Comparison of ENCODE assay signal across 15 mouse cellular contexts in genomic region chr16:59409341-59409748, GRCm38 (mm10). TPM values are rescaled to one million over a fixed set of nuclear protein-coding genes. Genes with fewer than 3 reads are reported as not detected.
DNase-seq lines count a peak whose midpoint lies in the region; ATAC-seq and TF ChIP-seq lines count a peak whose summit lies in the region.
"Had no signal": no experiment of that assay in that cellular context is flagged by ENCODE, and none has a peak within 500 bp of the region (broad histone marks: within the 10 kb centered on the region; RNA-seq: fewer than 3 reads in every experiment).

No protein-coding gene starts in this region.

- TF ChIP-seq CTCF in lung, postnatal 0 days (IDR thresholded peaks at IDR 0.05), result no peak
- TF ChIP-seq CTCF in lung, adult 2 months (IDR thresholded peaks at IDR 0.05; ENCODE audit: insufficient read depth, low read length), result no peak

- no peaks in the 10 kb centered on the region for H3K4me1 ChIP-seq in lung, postnatal 0 days (ENCODE audit: insufficient read depth, low read depth, low read length)
- no peaks in the 10 kb centered on the region for H3K4me1 ChIP-seq in lung, adult 2 months (ENCODE audit: control insufficient read depth, insufficient read depth, low read length)
- H3K4me1 ChIP-seq in midbrain, embryonic 11.5 days (ENCODE audit: control insufficient read depth, insufficient read depth, low read length), result no peaks in the 10 kb centered on the region
- H3K4me1 ChIP-seq: liver, embryonic 12.5 days had no signal

- H3K9ac ChIP-seq in lung, postnatal 0 days (replicated peaks; ENCODE audit: low read depth), result no peak overlapping the region
- no peak overlapping the region for H3K9ac ChIP-seq in midbrain, embryonic 11.5 days (ENCODE audit: low read length)
- H3K9ac ChIP-seq: liver, embryonic 12.5 days had no signal

- H3K4me2 ChIP-seq in lung, postnatal 0 days (replicated peaks; ENCODE audit: low read depth, low read length), result no peak overlapping the region
- no peak overlapping the region for H3K4me2 ChIP-seq in midbrain, embryonic 11.5 days
- H3K4me2 ChIP-seq: liver, embryonic 12.5 days had no signal

- no peak overlapping the region for H3K27ac ChIP-seq in lung, postnatal 0 days (ENCODE audit: low read length)
- peak overlapping the region; percentile 54 for H3K27ac ChIP-seq in midbrain, embryonic 11.5 days (ENCODE audit: low read depth, low read length)
- H3K27ac ChIP-seq: heart, adult 2 months; liver, embryonic 12.5 days had no signal

- no peak for ATAC-seq in lung, postnatal 0 days
- ATAC-seq in midbrain, embryonic 11.5 days (ENCODE audit: low FRiP score), result peak; percentile 84
- no peak for ATAC-seq in frontal cortex, adult (ENCODE audit: low TSS enrichment)
- ATAC-seq: activated CD4-positive, CD25-positive, alpha-beta regulatory T cell, adult 4 months; liver, embryonic 12.5 days had no signal

- WGBS in lung, postnatal 0 days, result 73% methylated on average over 15 of the region's 15 CpGs
- WGBS in lung, adult 2 months, result 78% methylated on average over 15 of the region's 15 CpGs
- 72% methylated on average over 15 of the region's 15 CpGs for WGBS in midbrain, embryonic 11.5 days

- no peak for TF ChIP-seq POLR2A in lung, adult 2 months (IDR thresholded peaks at IDR 0.05; ENCODE audit: borderline replicate concordance, extremely low read depth, low read depth, low read length)

- H3K9me3 ChIP-seq in lung, postnatal 0 days (ENCODE audit: low read length), result no peaks in the 10 kb centered on the region
- H3K9me3 ChIP-seq in midbrain, embryonic 11.5 days (ENCODE audit: control insufficient read depth, low read length), result no peaks in the 10 kb centered on the region
- H3K9me3 ChIP-seq: liver, embryonic 12.5 days had no signal

- peak; percentile 2 for DNase-seq in lung, postnatal 0 days (ENCODE audit: low spot score)
- no peak for DNase-seq in lung, adult 2 months
- DNase-seq in gonadal fat pad, adult 2 months (ENCODE audit: low read depth), result peak; percentile 45
- peak; percentile 90 for DNase-seq in midbrain, embryonic 11.5 days (ENCODE audit: low spot score, missing footprints)
- DNase-seq in left cerebral cortex, adult 9 months (ENCODE audit: low spot score in 2 of 2), result no peak
- no peak for DNase-seq in ovary, postnatal 10 days (ENCODE audit: low spot score)
- DNase-seq: cerebellum, adult 2 months; heart, adult 2 months; kidney, adult 18-20 months; lung, postnatal 14 days had no signal

- no peak overlapping the region for H3K4me3 ChIP-seq in lung, postnatal 0 days (ENCODE audit: low read depth, low read length)
- no peak overlapping the region for H3K4me3 ChIP-seq in lung, adult 2 months (replicated peaks; ENCODE audit: extremely low read depth, low read depth, low read length)
- H3K4me3 ChIP-seq in midbrain, embryonic 11.5 days (ENCODE audit: low read depth, low read length), result no peak overlapping the region
- H3K4me3 ChIP-seq: heart, adult 2 months; liver, embryonic 12.5 days had no signal

- no peaks in the 10 kb centered on the region for H3K27me3 ChIP-seq in lung, postnatal 0 days (replicated peaks; ENCODE audit: insufficient read depth, low read length)
- no peaks in the 10 kb centered on the region for H3K27me3 ChIP-seq in midbrain, embryonic 11.5 days (ENCODE audit: control insufficient read depth, insufficient read depth, low read length)
- H3K27me3 ChIP-seq: liver, embryonic 12.5 days had no signal

- H3K36me3 ChIP-seq in lung, postnatal 0 days (ENCODE audit: insufficient read depth, low read length), result no peaks in the 10 kb centered on the region
- H3K36me3 ChIP-seq in midbrain, embryonic 11.5 days (ENCODE audit: control insufficient read depth, insufficient read depth, low read length), result no peaks in the 10 kb centered on the region
- H3K36me3 ChIP-seq: liver, embryonic 12.5 days had no signal

- no peak for TF ChIP-seq EP300 in lung, postnatal 0 days (IDR thresholded peaks at IDR 0.05)

RNA-seq across cellular contexts. Expression of gene Gabrr3, which starts 2.2 kb away (rescaled TPM):
- polyA plus RNA-seq in lung, postnatal 0 days (2015; fragmentation: Nextera tagmentation; extraction: Ambion mirVana), result not detected in 2 replicates
- not detected in 2 replicates for polyA plus RNA-seq in lung, adult 2 months (2012; rRNA removed)
- polyA plus RNA-seq in gonadal fat pad, adult 2 months (2012; rRNA removed), result not detected in 2 replicates
- 0.08 and 0.33 TPM in 2 replicates for polyA plus RNA-seq in midbrain, embryonic 11.5 days (2014; fragmentation: Nextera tagmentation; extraction: Ambion mirVana)
- polyA plus RNA-seq: activated CD4-positive, CD25-positive, alpha-beta regulatory T cell, adult 4 months; heart, adult 2 months; liver, embryonic 12.5 days; spleen, adult 2 months had no signal

RNA-seq across cellular contexts. Expression of gene Olfr209, which starts 45.6 kb away (rescaled TPM):
- not detected in 2 replicates for polyA plus RNA-seq in lung, postnatal 0 days (2015; fragmentation: Nextera tagmentation; extraction: Ambion mirVana)
- not detected in 2 replicates for polyA plus RNA-seq in lung, adult 2 months (2012; rRNA removed)
- polyA plus RNA-seq in gonadal fat pad, adult 2 months (2012; rRNA removed), result not detected in 2 replicates
- polyA plus RNA-seq in midbrain, embryonic 11.5 days (2014; fragmentation: Nextera tagmentation; extraction: Ambion mirVana), result not detected in 2 replicates
- polyA plus RNA-seq: activated CD4-positive, CD25-positive, alpha-beta regulatory T cell, adult 4 months; cerebellum, adult 2 months; heart, adult 2 months; liver, embryonic 12.5 days; spleen, adult 2 months; testis, adult 2 months had no signal

Comparison
In these comparisons a context has a peak if more than half of its experiments do, and no peak if none do; other contexts are left out.
1. DNase-seq: peak in lung, postnatal 0 days (single experiment), gonadal fat pad, adult 2 months (single experiment) and midbrain, embryonic 11.5 days (single experiment); none in lung, adult 2 months (single experiment), left cerebral cortex, adult 9 months (0 of 2) and ovary, postnatal 10 days (single experiment).